ENCODE assay signal across 20 mouse cellular contexts in genomic region chr1:38127036-38127435, GRCm38 (mm10). TPM values are rescaled to one million over a fixed set of nuclear protein-coding genes. Genes with fewer than 3 reads are reported as not detected.
DNase-seq lines count a peak whose midpoint lies in the region; ATAC-seq and TF ChIP-seq lines count a peak whose summit lies in the region.
"Had no signal": no experiment of that assay in that cellular context is flagged by ENCODE, and none has a peak within 500 bp of the region (broad histone marks: within the 10 kb centered on the region; RNA-seq: fewer than 3 reads in every experiment).

No protein-coding gene starts in this region.

- H3K4me2 ChIP-seq in embryonic facial prominence, embryonic 11.5 days (ENCODE audit: low read depth, low read length), result no peak overlapping the region
- peak overlapping the region; percentile 91; the same call in 1 of the 2 replicates for H3K4me2 ChIP-seq in liver, embryonic 12.5 days
- peak overlapping the region; percentile 89 for H3K4me2 ChIP-seq in myocyte (ENCODE audit: low read depth)

- no peaks in the 10 kb centered on the region; the same call in 1 of the 2 replicates for H3K4me1 ChIP-seq in embryonic facial prominence, embryonic 11.5 days (ENCODE audit: control insufficient read depth, insufficient read depth, low read length)
- peaks cover 38% of the 10 kb centered on the region for H3K4me1 ChIP-seq in embryonic facial prominence, embryonic 10.5 days
- peaks cover 62% of the 10 kb centered on the region for H3K4me1 ChIP-seq in liver, embryonic 12.5 days

- TF ChIP-seq POLR2A in myocyte (IDR thresholded peaks at IDR 0.05; ENCODE audit: insufficient read length, low read depth), result no peak

- no peaks in the 10 kb centered on the region for H3K36me3 ChIP-seq in embryonic facial prominence, embryonic 11.5 days (replicated peaks; ENCODE audit: control insufficient read depth, insufficient read depth, low read depth, low read length)
- H3K36me3 ChIP-seq in embryonic facial prominence, embryonic 10.5 days (replicated peaks), result no peaks in the 10 kb centered on the region
- H3K36me3 ChIP-seq in liver, embryonic 12.5 days, result peaks cover 5% of the 10 kb centered on the region; the same call in 1 of the 2 replicates
- no peaks in the 10 kb centered on the region for H3K36me3 ChIP-seq in myocyte (ENCODE audit: control insufficient read depth, insufficient read depth)
- H3K36me3 ChIP-seq: embryonic facial prominence, embryonic 13.5 days; hindbrain, embryonic 13.5 days; limb, embryonic 13.5 days; neural tube, embryonic 12.5 days had no signal

- no peak for ATAC-seq in embryonic facial prominence, embryonic 11.5 days (replicated peaks; ENCODE audit: insufficient number of reproducible peaks, low FRiP score, low TSS enrichment, low read depth)
- no peak for ATAC-seq in liver, embryonic 12.5 days
- ATAC-seq in frontal cortex, adult (ENCODE audit: low TSS enrichment), result no peak
- ATAC-seq: forebrain, embryonic 16.5 days; intestine, postnatal 0 days had no signal

- peaks cover 66% of the 10 kb centered on the region for H3K79me2 ChIP-seq in myocyte (ENCODE audit: control insufficient read depth, insufficient read depth)

- H3K27ac ChIP-seq in embryonic facial prominence, embryonic 11.5 days (replicated peaks; ENCODE audit: low read depth, low read length), result no peak overlapping the region
- no peak overlapping the region for H3K27ac ChIP-seq in embryonic facial prominence, embryonic 10.5 days (replicated peaks)
- no peak overlapping the region for H3K27ac ChIP-seq in liver, embryonic 12.5 days
- H3K27ac ChIP-seq: embryonic facial prominence, embryonic 13.5 days; heart, adult 2 months; hindbrain, embryonic 13.5 days; layer of hippocampus, adult 2 months; limb, embryonic 13.5 days; neural tube, embryonic 12.5 days had no signal

- H3ac ChIP-seq in myocyte (ENCODE audit: control insufficient read depth, insufficient read length), result no peak overlapping the region

- H3K9me3 ChIP-seq in embryonic facial prominence, embryonic 11.5 days (replicated peaks; ENCODE audit: control insufficient read depth, low read length), result no peaks in the 10 kb centered on the region
- H3K9me3 ChIP-seq in embryonic facial prominence, embryonic 10.5 days, result no peaks in the 10 kb centered on the region
- no peaks in the 10 kb centered on the region for H3K9me3 ChIP-seq in liver, embryonic 12.5 days (replicated peaks)
- H3K9me3 ChIP-seq: embryonic facial prominence, embryonic 13.5 days; hindbrain, embryonic 13.5 days; limb, embryonic 13.5 days; neural tube, embryonic 12.5 days had no signal

- DNase-seq in embryonic facial prominence, embryonic 11.5 days (ENCODE audit: low spot score), result peak; percentile 2
- no peak for DNase-seq in embryonic facial prominence, embryonic 10.5 days (ENCODE audit: low spot score)
- DNase-seq in liver, result no peak
- DNase-seq in ES-CJ7 (ENCODE audit: low read depth, low spot score), result peak; percentile 25
- DNase-seq: adrenal gland, adult 8-10 months; B cell, adult 2 months; cerebellum, postnatal 14 days; heart, adult 2 months; right cerebral cortex, postnatal 25 days; thymus, postnatal 36 days had no signal

- H3K4me3 ChIP-seq in embryonic facial prominence, embryonic 11.5 days (ENCODE audit: low read depth, low read length), result no peak overlapping the region
- H3K4me3 ChIP-seq in embryonic facial prominence, embryonic 10.5 days, result no peak overlapping the region
- no peak overlapping the region for H3K4me3 ChIP-seq in liver, embryonic 12.5 days
- H3K4me3 ChIP-seq in myocyte, result no peak overlapping the region
- H3K4me3 ChIP-seq: heart, adult 2 months; neural tube, embryonic 12.5 days had no signal

- no peak overlapping the region for H3K9ac ChIP-seq in embryonic facial prominence, embryonic 11.5 days (replicated peaks; ENCODE audit: low read length)
- H3K9ac ChIP-seq in liver, embryonic 12.5 days, result no peak overlapping the region
- H3K9ac ChIP-seq: embryonic facial prominence, embryonic 13.5 days; limb, embryonic 13.5 days; neural tube, embryonic 12.5 days had no signal

- H3K27me3 ChIP-seq in embryonic facial prominence, embryonic 11.5 days (ENCODE audit: control insufficient read depth, insufficient read depth, low read length), result no peaks in the 10 kb centered on the region
- H3K27me3 ChIP-seq in embryonic facial prominence, embryonic 10.5 days (replicated peaks; ENCODE audit: low read depth, poor library complexity, severe bottlenecking), result no peaks in the 10 kb centered on the region
- H3K27me3 ChIP-seq in liver, embryonic 12.5 days (replicated peaks), result no peaks in the 10 kb centered on the region
- no peaks in the 10 kb centered on the region for H3K27me3 ChIP-seq in myocyte (ENCODE audit: control insufficient read depth, insufficient read depth, insufficient read length)
- H3K27me3 ChIP-seq: embryonic facial prominence, embryonic 13.5 days; hindbrain, embryonic 13.5 days; limb, embryonic 13.5 days; neural tube, embryonic 12.5 days had no signal

TF ChIP-seq in myocyte, 11 proteins besides CTCF, POLR2A, EP300 and RAD21:
- TF ChIP-seq USF1 (IDR thresholded peaks at IDR 0.05; ENCODE audit: low read depth) (no peak), MYOD1 (IDR thresholded peaks at IDR 0.05; ENCODE audit: control insufficient read depth in 1 of 3, insufficient read length in 2 of 3, low read depth in 2 of 3) (no peak), CEBPB (IDR thresholded peaks at IDR 0.05; ENCODE audit: insufficient read depth, poor library complexity, severe bottlenecking) (no peak), TCF3 (IDR thresholded peaks at IDR 0.05; ENCODE audit: insufficient read length, low read depth) (no peak), E2F4 (IDR thresholded peaks at IDR 0.05; ENCODE audit: insufficient read depth) (no peak), SRF (IDR thresholded peaks at IDR 0.05; ENCODE audit: control insufficient read depth, insufficient read length, low read depth) (no peak), POLR2AphosphoS2 (IDR thresholded peaks at IDR 0.05; ENCODE audit: insufficient read length, low read depth) (no peak), TCF12 (IDR thresholded peaks at IDR 0.05; ENCODE audit: insufficient read depth, poor library complexity, severe bottlenecking) (no peak), MAX (IDR thresholded peaks at IDR 0.05; ENCODE audit: low read depth) (no peak), REST (IDR thresholded peaks at IDR 0.05; ENCODE audit: insufficient read depth, insufficient read length) (no peak), MYOG (IDR thresholded peaks at IDR 0.05; ENCODE audit: control insufficient read depth in 1 of 3, insufficient read depth in 1 of 3, insufficient read length in 2 of 3, low read depth in 2 of 3) (no peak)

RNA-seq across cellular contexts. Expression of gene Rev1, which starts 2.6 kb away (rescaled TPM):
- polyA plus RNA-seq in embryonic facial prominence, embryonic 11.5 days (2014; fragmentation: Nextera tagmentation; extraction: Ambion mirVana), result 26.3 and 32.8 TPM in 2 replicates
- polyA plus RNA-seq in embryonic facial prominence, embryonic 10.5 days (2016; fragmentation: Nextera tagmentation; extraction: Ambion mirVana), result 34.5 and 39.3 TPM in 2 replicates
- polyA plus RNA-seq in liver, embryonic 12.5 days (2016; fragmentation: Nextera tagmentation; extraction: Ambion mirVana), result 28.1 and 28.4 TPM in 2 replicates
- polyA plus RNA-seq in myocyte (2012; fragmentation: generic; extraction: Trizol), result 4.4 TPM

Comparison
In these comparisons a context has a peak if more than half of its experiments do, and no peak if none do; other contexts are left out.
1. DNase-seq: peak in embryonic facial prominence, embryonic 11.5 days (single experiment) and ES-CJ7 (single experiment); none in embryonic facial prominence, embryonic 10.5 days (single experiment) and liver (single experiment).